Comparison of ENCODE assay signal across 8 mouse cellular contexts in genomic region chr6:29234272-29234671, GRCm38 (mm10). TPM values are rescaled to one million over a fixed set of nuclear protein-coding genes. Genes with fewer than 3 reads are reported as not detected.
DNase-seq lines count a peak whose midpoint lies in the region; ATAC-seq and TF ChIP-seq lines count a peak whose summit lies in the region.

No protein-coding gene starts in this region.

- no peak overlapping the region for H3K4me3 ChIP-seq in heart, adult 2 months
- H3K4me3 ChIP-seq in lung, postnatal 0 days (ENCODE audit: low read depth, low read length), result no peak overlapping the region

- no peaks in the 10 kb centered on the region for H3K36me3 ChIP-seq in heart, adult 2 months (ENCODE audit: control insufficient read depth, insufficient read depth, low read length)
- H3K36me3 ChIP-seq in lung, postnatal 0 days (ENCODE audit: insufficient read depth, low read length), result no peaks in the 10 kb centered on the region

- peak; percentile 75 for TF ChIP-seq CTCF in heart, adult 2 months (IDR thresholded peaks at IDR 0.05)
- peak; percentile 79 for TF ChIP-seq CTCF in lung, postnatal 0 days (IDR thresholded peaks at IDR 0.05)

- H3K9me3 ChIP-seq in lung, postnatal 0 days (ENCODE audit: low read length), result no peaks in the 10 kb centered on the region

- no peak overlapping the region for H3K27ac ChIP-seq in heart, adult 2 months
- no peak overlapping the region for H3K27ac ChIP-seq in lung, postnatal 0 days (ENCODE audit: low read length)

- DNase-seq in heart, adult 2 months, result no peak
- DNase-seq in heart, adult 9 months (ENCODE audit: low spot score in 2 of 2), result no peak
- DNase-seq in 3T3-L1 (ENCODE audit: low read depth, low spot score), result peak; percentile 56
- peak; percentile 66 for DNase-seq in T-cell, adult 2 months (ENCODE audit: low spot score)
- peak; percentile 50 for DNase-seq in lung, postnatal 0 days (ENCODE audit: low spot score)
- DNase-seq in frontal cortex, postnatal 25 days (ENCODE audit: low spot score in 2 of 2), result no peak
- DNase-seq in right cerebral cortex, postnatal 14 days, result no peak
- DNase-seq in left cerebral cortex, adult 11 months (ENCODE audit: low spot score), result no peak

- 34% methylated on average over 8 of the region's 8 CpGs for WGBS in heart, adult 2 months
- 34% methylated on average over 8 of the region's 8 CpGs for WGBS in lung, postnatal 0 days

- no peaks in the 10 kb centered on the region for H3K4me1 ChIP-seq in heart, adult 2 months (ENCODE audit: control insufficient read depth, insufficient read depth, low read length)
- H3K4me1 ChIP-seq in lung, postnatal 0 days (ENCODE audit: insufficient read depth, low read depth, low read length), result no peaks in the 10 kb centered on the region

- no peaks in the 10 kb centered on the region for H3K27me3 ChIP-seq in heart, adult 2 months (ENCODE audit: control insufficient read depth, insufficient read depth, low read length)
- no peaks in the 10 kb centered on the region for H3K27me3 ChIP-seq in lung, postnatal 0 days (replicated peaks; ENCODE audit: insufficient read depth, low read length)

- H3K4me2 ChIP-seq in lung, postnatal 0 days (replicated peaks; ENCODE audit: low read depth, low read length), result no peak overlapping the region

- no peak for TF ChIP-seq EP300 in heart, adult 2 months (IDR thresholded peaks at IDR 0.05; ENCODE audit: insufficient read depth, low read depth, low read length)
- no peak for TF ChIP-seq EP300 in lung, postnatal 0 days (IDR thresholded peaks at IDR 0.05)

- no peak for TF ChIP-seq POLR2A in heart, adult 2 months (IDR thresholded peaks at IDR 0.05; ENCODE audit: insufficient read depth, low read depth, low read length)

- no peak overlapping the region for H3K9ac ChIP-seq in heart, adult 2 months (ENCODE audit: low read depth, low read length)
- no peak overlapping the region for H3K9ac ChIP-seq in lung, postnatal 0 days (replicated peaks; ENCODE audit: low read depth)

- ATAC-seq in lung, postnatal 0 days, result no peak

- intact Hi-C loops in heart, adult 2 months (cut with DNase I), result no loop called here

- no peaks in the 10 kb centered on the region for H3K79me2 ChIP-seq in heart, adult 2 months (replicated peaks; ENCODE audit: control insufficient read depth, insufficient read depth, low read length)

RNA-seq across cellular contexts. Expression of gene Impdh1, which starts 18.1 kb away (rescaled TPM):
- total RNA-seq in heart, adult 2 months (2021), result 10 to 100 TPM; 17.8 to 18.9 TPM
- 34.2 and 36.3 TPM in 2 replicates for polyA plus RNA-seq in heart, adult 2 months (2012; rRNA removed)
- 93.8 and 106 TPM in 2 replicates for polyA plus RNA-seq in lung, postnatal 0 days (2015; fragmentation: Nextera tagmentation; extraction: Ambion mirVana)

RNA-seq across cellular contexts. Expression of gene Hilpda, which starts 38.0 kb away (rescaled TPM):
- total RNA-seq in heart, adult 2 months (2021), result 1 to 10 TPM; 5.3 TPM
- polyA plus RNA-seq in heart, adult 2 months (2012; rRNA removed), result 12.1 and 15.8 TPM in 2 replicates
- polyA plus RNA-seq in lung, postnatal 0 days (2015; fragmentation: Nextera tagmentation; extraction: Ambion mirVana), result 126 and 150 TPM in 2 replicates

RNA-seq across cellular contexts. Expression of gene Fam71f2, which starts 45.1 kb away (rescaled TPM):
- not detected for total RNA-seq in heart, adult 2 months (2021)
- 0.70 and 1.4 TPM in 2 replicates for polyA plus RNA-seq in heart, adult 2 months (2012; rRNA removed)
- 0.79 and 1.2 TPM in 2 replicates for polyA plus RNA-seq in lung, postnatal 0 days (2015; fragmentation: Nextera tagmentation; extraction: Ambion mirVana)

RNA-seq across cellular contexts. Expression of gene Prrt4, which starts 54.9 kb away (rescaled TPM):
- total RNA-seq in heart, adult 2 months (2021), result 1 to 10 TPM; 2.2 TPM
- polyA plus RNA-seq in heart, adult 2 months (2012; rRNA removed), result 2.0 and 2.2 TPM in 2 replicates
- polyA plus RNA-seq in lung, postnatal 0 days (2015; fragmentation: Nextera tagmentation; extraction: Ambion mirVana), result 2.0 and 2.5 TPM in 2 replicates

Comparison
In these comparisons a context has a peak if more than half of its experiments do, and no peak if none do; other contexts are left out.
1. DNase-seq: peak in 3T3-L1 (single experiment), T-cell, adult 2 months (single experiment) and lung, postnatal 0 days (single experiment); none in heart, adult 2 months (0 of 2), heart, adult 9 months (0 of 2), frontal cortex, postnatal 25 days (0 of 2), right cerebral cortex, postnatal 14 days (single experiment) and left cerebral cortex, adult 11 months (single experiment).